Mouse (Mus musculus) B cell, adult 2 months (primary cell): ENCODE measurements around the gene Lst1.

Experiments used
- DNase-seq, 2 experiments: peaks; one replicate each; pipeline ENCODE4 v3.0.0; 2022

Gene Lst1

DNA sequence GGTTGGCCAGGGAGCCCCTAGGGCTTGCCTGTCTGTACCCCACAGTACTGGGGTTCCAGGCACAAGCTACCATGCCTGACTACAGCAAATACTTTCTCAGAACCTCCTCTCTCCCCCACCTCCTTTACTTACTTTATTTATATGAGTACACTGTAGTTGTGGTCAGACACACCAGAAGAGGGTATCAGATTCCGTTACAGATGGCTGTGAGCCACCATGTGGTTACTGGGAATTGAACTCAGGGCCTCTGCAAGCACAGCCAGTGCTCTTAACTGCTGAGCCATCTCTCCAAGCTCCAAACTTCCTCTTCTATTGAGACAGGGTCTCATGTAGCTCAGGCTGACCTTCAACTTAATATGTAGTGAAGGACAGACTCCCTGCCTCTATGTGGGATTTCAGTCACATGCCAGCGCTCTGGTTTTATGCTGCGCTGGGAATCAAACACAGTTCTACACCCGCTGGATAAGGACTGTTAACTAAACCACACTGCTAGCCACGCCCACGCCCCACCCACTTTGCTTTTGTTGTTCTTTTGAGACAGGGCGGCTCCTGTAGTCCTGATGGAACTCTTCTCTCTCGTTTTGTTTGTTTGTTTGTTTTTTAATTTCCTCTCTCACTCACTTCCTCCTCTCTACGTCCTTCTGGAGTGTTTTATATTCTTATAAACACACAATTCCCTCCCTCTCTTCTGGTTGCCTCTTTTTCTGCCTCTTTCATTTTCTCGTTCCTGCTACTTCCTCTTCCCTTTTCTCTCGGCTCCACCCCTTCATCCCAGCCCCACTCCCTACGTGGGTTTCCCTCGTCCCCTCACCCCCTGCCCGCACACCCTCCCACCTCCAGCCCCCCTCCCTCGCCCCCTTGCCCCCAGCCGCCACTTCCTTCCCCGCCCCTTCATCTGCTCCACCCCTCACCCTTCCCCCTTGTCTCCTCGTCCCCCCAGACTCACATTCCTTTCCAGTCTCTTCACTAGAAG is 2.3 kb downstream of the Lst1 start:
- peak; percentile 91 to 94 for DNase-seq

- no peak for DNase-seq
Observed at GRCm38 (mm10) chr17:35180093-35180492, 8.1 kb downstream of the Lst1 start.

DNA sequence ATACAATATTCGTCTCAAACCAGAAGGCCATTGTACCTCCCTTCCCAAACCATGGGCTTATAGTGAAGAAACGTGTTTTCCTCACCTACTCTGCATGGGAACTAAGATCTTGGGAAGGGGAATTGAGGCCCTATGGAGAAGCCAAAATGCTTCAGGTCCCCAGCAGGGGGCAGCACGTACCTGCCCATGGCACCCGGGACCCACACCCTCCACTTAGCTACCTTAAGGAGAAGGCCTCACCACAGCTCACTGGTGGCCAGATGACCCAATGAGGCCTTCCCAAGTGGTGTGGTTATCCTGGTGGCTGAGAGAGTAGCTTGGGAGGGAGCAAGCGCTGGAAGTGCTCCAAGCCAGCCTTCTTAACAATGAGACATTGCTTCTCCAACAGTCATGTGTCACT is 9.7 kb downstream of the Lst1 start:
- DNase-seq = peak; percentile 88 to 89

DNA sequence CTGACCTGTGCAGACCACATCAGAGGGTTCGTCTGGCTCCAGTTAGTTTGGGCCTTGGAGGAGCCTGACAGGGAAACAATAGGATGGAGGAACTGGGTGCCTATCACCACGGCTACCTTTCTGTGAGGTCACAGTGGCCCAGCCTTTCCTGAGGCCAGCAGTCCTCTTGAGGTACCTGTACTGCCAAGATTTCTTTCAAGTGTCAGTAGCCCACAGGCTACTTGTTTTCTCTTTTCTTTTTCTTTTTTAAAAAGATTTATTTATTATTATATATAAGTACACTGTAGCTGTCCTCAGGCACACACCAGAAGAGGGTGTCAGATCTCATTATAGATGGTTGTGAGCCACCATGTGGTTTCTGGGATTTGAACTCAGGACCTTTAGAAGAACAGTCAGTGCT is 12.3 kb downstream of the Lst1 start, which contains the start of gene Aif1:
Gene Aif1, minus strand, starts transcription at position 101 of the 400 bp plus-strand sequence.
- no peak for DNase-seq

GRCm38 (mm10) chr17:35175382-35175781 is 12.9 kb downstream of the Lst1 start:
- DNase-seq = peak; percentile 37 to 42

DNA sequence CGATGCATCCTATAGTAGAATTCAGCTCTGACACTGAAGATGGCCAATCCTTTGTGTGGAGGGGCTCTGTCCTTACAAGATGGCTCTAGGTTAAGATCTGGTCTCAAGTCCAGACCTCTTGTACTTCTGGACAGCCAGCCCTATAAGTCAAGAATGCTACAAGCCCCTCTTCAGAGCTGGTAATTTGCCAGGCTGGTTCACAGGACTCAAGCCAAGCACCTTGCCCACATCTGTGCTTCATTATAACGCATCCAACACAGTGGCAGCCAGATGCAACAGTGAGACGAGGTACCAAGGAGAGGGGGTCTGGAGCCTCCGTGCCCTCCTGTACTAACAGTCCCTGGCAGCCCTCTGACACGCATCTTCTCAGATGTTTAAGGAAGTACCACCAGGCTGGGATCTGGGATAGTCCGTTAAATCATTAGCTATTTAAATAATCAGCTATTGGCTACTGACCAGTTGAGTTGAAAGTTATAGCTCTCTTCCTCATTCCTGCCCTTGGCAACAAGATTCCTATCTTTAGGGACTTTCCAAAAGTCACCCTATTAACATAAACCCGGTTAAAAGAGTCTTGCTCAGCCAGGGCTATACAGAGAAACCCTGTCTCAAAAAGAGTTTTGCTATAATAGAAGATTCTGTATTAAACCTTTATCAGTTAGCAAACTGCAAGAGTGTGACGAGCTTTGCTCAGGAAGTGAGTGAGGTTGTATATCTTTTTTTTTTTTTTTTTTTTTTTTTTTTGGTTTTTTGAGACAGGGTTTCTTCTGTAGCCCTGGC is 13.8 kb downstream of the Lst1 start:
- DNase-seq = no peak

GRCm38 (mm10) chr17:35173329-35173728 is 14.9 kb downstream of the Lst1 start:
- DNase-seq = peak; percentile 61 to 62

- peak; percentile 50 to 51 for DNase-seq
Observed at GRCm38 (mm10) chr17:35172445-35173234, 15.6 kb downstream of the Lst1 start.

DNA sequence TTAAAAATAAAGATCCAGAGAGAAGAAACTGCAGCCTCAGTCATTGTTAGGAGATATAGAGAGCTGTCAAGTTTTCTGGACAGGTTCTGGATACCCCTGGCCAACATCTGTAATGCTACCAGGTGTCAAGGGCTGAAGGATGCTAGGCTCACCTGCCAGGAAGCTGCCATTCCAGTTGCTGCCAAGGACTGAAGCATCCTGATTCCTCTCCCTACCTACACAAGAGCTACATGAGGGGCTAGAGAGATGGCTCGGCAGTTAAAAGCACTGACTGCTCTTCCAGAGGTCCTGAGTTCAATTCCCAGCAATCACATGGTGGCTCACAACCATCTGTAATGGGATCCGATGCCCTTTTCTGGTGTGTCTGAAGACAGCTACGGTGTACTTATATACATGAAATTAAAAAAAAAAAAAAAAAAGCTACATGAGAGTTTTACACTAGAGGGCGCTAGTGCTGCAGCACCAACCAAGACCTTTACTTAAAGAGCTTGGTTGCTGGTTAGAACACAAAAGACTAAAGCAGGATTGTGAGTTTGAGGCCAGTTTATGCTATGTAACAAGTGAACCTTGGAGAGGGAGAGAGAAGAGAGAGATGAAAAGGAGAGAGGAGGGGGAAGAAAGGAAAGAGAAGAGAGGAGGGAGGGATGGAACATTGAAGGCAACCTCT is 19.6 kb downstream of the Lst1 start:
- DNase-seq = peak; percentile 53 to 54

DNA sequence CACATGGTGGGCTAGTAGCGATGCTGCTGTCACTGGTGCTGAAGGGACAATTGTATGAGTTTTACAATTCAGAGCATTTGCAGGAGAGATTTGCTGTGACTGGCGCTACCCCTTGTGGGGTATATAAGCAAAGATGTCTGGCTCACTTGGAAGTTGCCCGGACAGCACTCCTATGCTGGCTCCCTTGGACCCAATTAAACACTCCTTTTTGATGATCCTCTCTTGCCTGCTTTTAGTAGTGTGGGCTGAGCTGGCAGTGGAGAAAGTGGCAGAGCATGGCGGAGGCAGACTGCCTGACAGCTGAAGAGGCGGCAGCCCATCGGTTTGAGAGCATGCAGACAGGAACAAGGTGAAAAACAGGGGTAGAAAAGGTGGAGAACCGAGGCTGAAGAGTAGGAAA is 20.4 kb downstream of the Lst1 start:
- no peak for DNase-seq

- peak; percentile 80 to 82 for DNase-seq
Observed at GRCm38 (mm10) chr17:35166352-35167035, 21.7 kb downstream of the Lst1 start.

GRCm38 (mm10) chr17:35165451-35166155 is 22.6 kb downstream of the Lst1 start:
- no peak for DNase-seq

DNA sequence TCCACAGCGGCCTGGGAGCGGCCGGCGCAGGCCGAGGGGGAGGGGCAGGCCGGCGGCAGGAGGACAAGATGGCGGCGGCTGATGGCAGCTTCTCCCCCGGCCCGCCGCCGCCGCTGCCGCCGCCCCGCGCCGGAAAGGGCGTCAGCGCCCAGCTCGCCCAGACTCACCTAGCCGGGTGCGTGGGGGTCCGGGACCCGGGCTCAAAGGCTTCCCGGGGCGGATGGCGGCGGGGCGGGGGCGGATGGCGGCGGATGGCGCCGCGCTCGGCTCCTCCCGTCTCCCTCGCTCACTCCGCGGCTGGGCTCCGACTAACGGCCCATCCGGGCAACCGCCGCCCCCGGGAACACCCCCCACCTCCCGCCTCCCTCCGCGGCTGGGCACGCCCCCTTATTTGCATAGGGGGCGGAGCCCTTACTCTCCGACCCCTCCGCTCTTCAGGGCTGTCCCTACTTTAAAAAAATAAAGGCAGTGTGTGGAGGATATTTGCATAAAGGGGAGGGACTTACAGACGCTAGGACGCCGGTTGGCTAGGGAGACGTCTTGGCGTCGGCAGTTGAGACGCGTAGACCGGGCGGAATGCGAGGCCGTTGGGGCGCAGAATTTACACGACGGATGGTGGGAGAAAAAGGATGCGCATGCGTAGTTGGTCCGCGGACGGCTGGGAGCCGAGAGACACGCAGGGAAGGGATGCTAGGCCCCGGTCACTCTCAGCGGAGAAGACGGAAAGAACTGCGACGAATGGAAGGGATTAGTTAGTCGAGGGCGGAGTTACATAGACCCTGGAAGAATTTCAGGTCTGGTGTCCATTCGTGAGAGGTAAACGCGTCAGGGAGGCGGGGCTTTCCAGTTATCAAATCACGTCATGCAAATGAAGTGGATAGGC is 23.4 kb downstream of the Lst1 start, which contains the start of gene Prrc2a:
Gene Prrc2a, minus strand, starts transcription at position 330 of the 883 bp plus-strand sequence.
- peak; percentile 97 for DNase-seq

DNA sequence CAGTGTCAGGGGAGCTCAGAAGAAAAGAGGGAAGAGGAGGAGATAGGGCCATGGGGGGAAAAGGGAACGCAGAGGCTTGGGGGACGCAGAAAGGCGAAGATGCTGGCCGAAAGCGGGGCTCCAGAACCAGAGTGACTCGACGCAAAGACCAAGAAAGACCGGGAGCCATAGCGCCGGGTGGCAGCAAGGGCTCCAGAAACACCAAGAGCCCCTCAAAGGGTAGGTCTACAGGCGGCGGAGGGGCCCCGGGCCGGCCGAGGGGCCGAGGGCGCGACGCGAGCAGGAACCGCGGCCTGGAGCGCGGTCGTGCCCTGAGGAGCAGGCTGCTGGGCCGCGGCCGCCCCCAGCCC is 24.0 kb downstream of the Lst1 start:
- DNase-seq = no peak

GRCm38 (mm10) chr17:35163326-35164081 is 24.7 kb downstream of the Lst1 start:
- DNase-seq = no peak

DNA sequence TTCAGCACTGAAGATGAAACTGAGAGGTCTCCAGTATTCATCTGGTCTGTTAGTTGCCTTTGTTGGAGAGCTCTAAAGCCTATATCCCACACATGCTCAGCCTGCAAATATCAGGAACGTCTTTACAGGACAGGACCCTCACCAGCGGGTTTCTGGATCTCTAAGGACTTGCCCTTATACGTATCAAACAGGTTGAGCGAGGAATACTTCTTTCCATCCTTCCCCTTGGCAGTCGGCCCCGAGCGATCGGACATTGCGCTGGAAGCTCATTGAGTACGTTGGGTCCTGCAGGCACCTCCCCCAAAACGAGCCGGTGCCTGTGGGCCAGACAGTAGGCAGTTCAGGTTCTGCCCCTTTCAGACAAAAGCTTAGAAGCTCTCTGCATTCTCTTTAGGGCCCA is 25.5 kb downstream of the Lst1 start:
- no peak for DNase-seq

DNA sequence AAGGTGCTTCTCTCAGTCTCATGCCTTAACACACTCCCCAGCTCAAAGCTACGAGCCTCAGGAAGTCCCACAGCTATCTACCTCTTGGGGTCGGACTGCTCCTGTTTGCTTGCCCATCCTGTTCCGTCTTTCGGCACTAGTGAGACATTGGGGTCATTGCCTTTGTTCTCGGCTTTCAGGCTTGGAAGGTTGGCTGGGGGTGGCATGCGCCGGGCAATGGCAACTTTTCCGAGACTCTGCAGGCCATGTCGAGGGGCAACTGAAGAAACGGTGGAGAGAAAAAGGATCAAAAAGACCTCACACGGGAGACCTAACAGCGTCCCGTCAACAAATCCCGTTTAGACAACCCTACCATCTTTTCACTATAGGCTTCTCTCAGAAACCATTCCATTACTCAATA is 26.1 kb downstream of the Lst1 start:
- no peak for DNase-seq

DNA sequence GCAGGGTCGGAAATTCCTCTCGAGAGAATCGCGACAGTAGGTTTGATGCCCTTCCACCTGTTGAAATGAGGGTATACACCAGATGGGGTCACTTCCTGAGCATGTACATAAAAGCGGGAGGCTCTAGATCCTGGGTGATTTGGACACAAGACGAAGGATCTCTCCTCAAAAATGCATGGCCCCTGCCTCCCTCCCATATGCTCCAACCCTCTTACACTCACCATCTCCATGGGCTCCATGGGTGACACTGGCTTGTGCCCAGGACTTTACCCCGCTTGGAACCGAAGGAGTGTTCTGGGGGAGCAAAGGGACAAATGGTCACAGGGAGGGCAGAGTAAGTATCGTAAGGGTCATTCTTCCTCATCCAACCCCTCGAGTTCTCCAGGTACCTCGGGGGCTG is 26.8 kb downstream of the Lst1 start:
- DNase-seq = no peak

DNA sequence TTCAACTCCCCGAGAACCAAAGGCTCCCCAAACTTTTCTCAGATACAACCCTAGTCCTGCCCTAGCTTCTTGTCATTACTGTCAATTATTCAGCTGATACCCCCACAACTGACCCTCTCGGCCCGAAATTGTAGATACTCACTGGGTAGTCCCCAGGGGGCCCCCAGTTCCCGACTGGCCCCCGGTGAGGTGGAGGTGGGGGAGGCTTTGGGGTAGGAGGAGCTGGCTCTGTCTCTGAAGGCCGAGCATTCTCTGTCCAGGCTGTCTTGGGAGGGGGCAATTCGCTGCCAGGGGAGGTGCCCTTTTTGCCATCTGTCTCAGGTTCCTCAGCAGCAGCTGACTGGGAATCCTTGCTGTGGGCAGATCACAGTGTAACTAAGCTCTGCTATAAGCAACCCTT is 28.6 kb downstream of the Lst1 start:
- DNase-seq = no peak
